Mouse (Mus musculus) midbrain, embryonic 16.5 days (tissue): ENCODE data around the gene Faap100. TPM values are rescaled to one million over a fixed set of nuclear protein-coding genes. Genes with fewer than 3 reads are reported as not detected.
A peak's percentile ranks its signal among the peaks of the same experiment; 100 is the strongest.

Source experiments
- ATAC-seq: fragments of 200-750 bp; cut with Nextera tagmentation; 2 replicates; pipeline ENCODE4 v1.8.0; 2017; ENCODE audit warnings: moderate TSS enrichment
- H3K27ac ChIP-seq: fragments of 300-500 bp; sonication (generic); 2 replicates; pipeline ENCODE4 v1.5.1; 2014; ENCODE audit warnings: mild to moderate bottlenecking, low read length, mixed read lengths
- H3K27me3 ChIP-seq: fragments of 300-500 bp; sonication (generic); 2 replicates; pipeline ENCODE4 v1.6.1; 2014; ENCODE audit warnings: low read depth, low read length, mixed read lengths; ENCODE audit not compliant: control insufficient read depth, insufficient read depth
- H3K36me3 ChIP-seq: fragments of 300-500 bp; sonication (generic); 2 replicates; pipeline ENCODE4 v1.6.1; 2014; ENCODE audit warnings: mild to moderate bottlenecking, low read length, moderate library complexity, mixed read lengths; ENCODE audit not compliant: control insufficient read depth, insufficient read depth
- H3K4me1 ChIP-seq: fragments of 300-500 bp; sonication (generic); 2 replicates; pipeline ENCODE4 v1.6.1; 2014; ENCODE audit warnings: mild to moderate bottlenecking, low read length, mixed read lengths; ENCODE audit not compliant: control insufficient read depth, insufficient read depth
- H3K4me2 ChIP-seq: fragments of 300-500 bp; sonication (generic); 2 replicates; pipeline ENCODE4 v1.6.1; 2014; ENCODE audit warnings: mild to moderate bottlenecking, low read length, mixed read lengths
- H3K4me3 ChIP-seq: fragments of 300-500 bp; sonication (generic); 2 replicates; pipeline ENCODE4 v1.5.1; 2014; ENCODE audit warnings: low read depth, mild to moderate bottlenecking, low read length, moderate library complexity, mixed read lengths
- H3K9ac ChIP-seq: fragments of 300-500 bp; sonication (generic); 2 replicates; pipeline ENCODE4 v1.6.1; 2014; ENCODE audit warnings: low read depth, low read length, mixed read lengths
- H3K9me3 ChIP-seq: fragments of 300-500 bp; sonication (generic); replicated peaks from 2 replicates; pipeline ENCODE4 v1.6.1; 2014; ENCODE audit warnings: mild to moderate bottlenecking, low read length, mixed read lengths; ENCODE audit not compliant: control insufficient read depth, poor library complexity, severe bottlenecking
- WGBS: fragments of 180-500 bp; shearing (Covaris S2); extraction: QIAGEN DNeasy Blood & Tissue Kit; methylation state at CpG from one replicate; pipeline ENCODE4 v1.1.7; 2014; 5-methylcytosine and 5-hydroxymethylcytosine counted together
- polyA plus RNA-seq: library from polyadenylated mRNA; unstranded; fragments of >200 nt; fragmentation: Nextera tagmentation; extraction: Ambion mirVana; gene quantifications from 2 replicates; pipeline ENCODE4 v1.2.1, GENCODE M21; 2015

Gene Faap100
- polyA plus RNA-seq, 1 experiment from 2014 or later = 126 TPM

DNA sequence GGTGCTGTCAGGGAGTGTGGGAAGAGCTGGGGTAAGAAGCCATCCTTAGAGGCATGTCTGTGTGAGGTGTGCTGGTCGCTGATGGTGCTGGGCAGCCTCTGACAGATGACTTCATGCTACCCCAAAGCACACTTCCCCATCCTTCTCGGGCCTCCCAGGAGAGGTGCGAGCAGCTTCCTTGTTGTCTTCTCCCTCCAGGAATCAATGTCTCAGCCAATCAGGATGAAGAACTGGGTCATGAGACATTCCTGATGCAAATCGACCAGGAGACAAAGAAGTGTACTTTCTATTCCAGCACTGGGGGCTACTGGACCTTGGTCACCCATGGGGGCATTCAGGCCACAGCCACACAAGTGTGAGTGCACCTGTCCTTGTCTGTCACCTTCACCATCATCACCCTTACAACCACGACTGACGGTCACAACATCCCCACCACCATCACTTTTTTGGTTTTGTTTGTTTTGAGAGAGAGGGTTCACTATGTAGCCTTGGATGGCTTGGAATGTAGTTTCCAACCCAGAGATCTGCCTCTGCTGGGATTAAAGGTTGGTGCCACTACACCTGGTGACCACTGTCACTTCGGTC, 12.0 kb downstream of the Faap100 start:
- H3K36me3 ChIP-seq = peaks cover 10% of the 10 kb centered on the region
- 32% methylated on average over 7 of the region's 7 CpGs for WGBS
- H3K4me2 ChIP-seq = peak overlapping the region; percentile 17; the same call in 1 of the 2 replicates
- H3K9ac ChIP-seq = no peak overlapping the region
- ATAC-seq = no peak
- peaks cover 12% of the 10 kb centered on the region for H3K4me1 ChIP-seq
- no peak overlapping the region for H3K4me3 ChIP-seq
- peak overlapping the region; percentile 54 for H3K27ac ChIP-seq
- no peaks in the 10 kb centered on the region for H3K9me3 ChIP-seq
- H3K27me3 ChIP-seq = no peaks in the 10 kb centered on the region

DNA sequence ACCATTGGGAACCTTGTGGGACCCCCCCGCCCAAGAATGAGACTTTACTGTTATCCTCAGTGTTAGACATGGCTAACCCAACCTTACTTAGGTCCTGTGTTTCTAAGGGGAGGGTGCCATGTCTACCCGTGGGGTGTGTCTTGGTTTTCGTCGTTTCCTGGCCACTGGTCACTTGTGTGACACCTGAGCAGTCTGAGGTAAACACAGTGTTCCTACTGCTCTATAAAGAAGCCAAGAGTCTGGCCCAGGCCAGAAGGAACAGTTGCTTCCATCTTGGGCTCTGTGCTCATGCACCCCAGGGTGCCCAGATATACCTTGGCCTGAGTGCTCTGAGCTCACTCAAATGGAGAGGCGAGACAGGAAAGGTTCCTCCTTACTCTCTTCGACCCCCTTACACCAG, 15.7 kb downstream of the Faap100 start:
- H3K36me3 ChIP-seq = no peaks in the 10 kb centered on the region
- H3K27me3 ChIP-seq = no peaks in the 10 kb centered on the region
- H3K27ac ChIP-seq = no peak overlapping the region
- H3K9me3 ChIP-seq = no peaks in the 10 kb centered on the region
- H3K9ac ChIP-seq = no peak overlapping the region
- peaks cover 31% of the 10 kb centered on the region for H3K4me1 ChIP-seq
- no peak for ATAC-seq
- WGBS = 89% methylated on average over 6 of the region's 6 CpGs
- H3K4me2 ChIP-seq = no peak overlapping the region
- H3K4me3 ChIP-seq = no peak overlapping the region

GRCm38 (mm10) chr11:120361295-120361694, 17.3 kb downstream of the Faap100 start, which contains the start of gene Fscn2:
Gene Fscn2, plus strand, starts transcription at chr11:120361534.
- no peak within 1 kb of the TSS for H3K4me2 ChIP-seq
- H3K27ac ChIP-seq = no peak within 1 kb of the TSS
- no peaks in the 10 kb centered on the region for H3K27me3 ChIP-seq
- H3K4me1 ChIP-seq = peaks cover 31% of the 10 kb centered on the region
- H3K9me3 ChIP-seq = no peaks in the 10 kb centered on the region
- H3K36me3 ChIP-seq = no peaks in the 10 kb centered on the region
- no peak within 1 kb of the TSS; the same call in 1 of the 2 replicates for H3K9ac ChIP-seq
- no peak within 1 kb of the TSS for H3K4me3 ChIP-seq
- no peak for ATAC-seq
- WGBS = 53% methylated on average over 10 of the region's 10 CpGs

- no peak overlapping the region for H3K4me3 ChIP-seq
- 76% methylated on average over 5 of the region's 5 CpGs for WGBS
- no peaks in the 10 kb centered on the region for H3K27me3 ChIP-seq
- H3K27ac ChIP-seq = no peak overlapping the region
- no peak for ATAC-seq
- no peak overlapping the region; the same call in 1 of the 2 replicates for H3K9ac ChIP-seq
- peaks cover 26% of the 10 kb centered on the region for H3K4me1 ChIP-seq
- no peak overlapping the region for H3K4me2 ChIP-seq
- H3K36me3 ChIP-seq = no peaks in the 10 kb centered on the region
- no peaks in the 10 kb centered on the region for H3K9me3 ChIP-seq
Observed at GRCm38 (mm10) chr11:120360755-120361154, 17.8 kb downstream of the Faap100 start.

DNA sequence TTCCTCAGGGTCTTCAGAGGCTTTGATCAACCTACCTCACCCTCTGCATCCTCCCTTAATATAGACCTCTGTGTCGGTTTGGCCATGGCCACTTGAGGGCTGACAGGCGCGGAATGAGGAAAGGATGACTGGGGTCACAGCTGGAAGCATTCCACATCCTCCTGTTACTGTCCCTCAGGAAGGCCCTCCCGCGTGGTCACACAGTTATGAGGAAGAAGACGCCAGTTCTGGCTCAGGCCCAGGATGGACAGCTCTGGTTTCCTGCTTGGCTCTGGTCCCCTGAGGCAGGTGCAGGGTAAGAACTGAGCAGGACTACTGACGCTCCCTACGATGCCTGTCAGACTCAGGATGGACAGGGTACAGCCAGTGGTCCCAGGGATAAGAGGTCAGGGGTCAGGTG, 18.5 kb downstream of the Faap100 start:
- no peak for ATAC-seq
- 61% methylated on average over 8 of the region's 8 CpGs for WGBS
- no peak overlapping the region for H3K4me2 ChIP-seq
- no peaks in the 10 kb centered on the region for H3K27me3 ChIP-seq
- H3K27ac ChIP-seq = no peak overlapping the region
- no peak overlapping the region for H3K9ac ChIP-seq
- H3K4me1 ChIP-seq = peaks cover 24% of the 10 kb centered on the region
- H3K9me3 ChIP-seq = no peaks in the 10 kb centered on the region
- no peaks in the 10 kb centered on the region for H3K36me3 ChIP-seq
- no peak overlapping the region for H3K4me3 ChIP-seq

DNA sequence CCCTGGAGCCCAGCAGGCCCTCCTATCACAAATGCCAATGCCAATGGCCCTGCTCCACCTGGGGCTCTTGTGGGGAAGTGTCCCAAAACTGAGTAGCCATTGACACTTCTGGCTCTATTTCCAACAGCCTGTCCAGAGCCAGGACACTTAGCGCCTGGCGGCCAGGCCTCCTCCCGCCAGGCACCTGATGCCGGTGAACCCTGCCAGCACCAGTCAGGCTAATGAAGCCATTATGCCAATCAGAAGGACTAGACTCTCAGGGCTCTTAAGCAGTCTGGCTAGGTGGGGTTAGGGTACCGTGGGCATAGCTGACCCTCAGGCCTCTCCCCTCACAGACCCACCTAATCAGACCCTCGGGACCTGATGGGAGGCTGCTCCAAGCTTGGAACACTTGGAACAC, 19.2 kb downstream of the Faap100 start:
- no peak for ATAC-seq
- H3K27me3 ChIP-seq = no peaks in the 10 kb centered on the region
- no peaks in the 10 kb centered on the region for H3K9me3 ChIP-seq
- H3K4me3 ChIP-seq = no peak overlapping the region
- H3K4me2 ChIP-seq = no peak overlapping the region
- 58% methylated on average over 6 of the region's 6 CpGs for WGBS
- no peaks in the 10 kb centered on the region for H3K36me3 ChIP-seq
- H3K4me1 ChIP-seq = peaks cover 24% of the 10 kb centered on the region
- H3K9ac ChIP-seq = no peak overlapping the region
- H3K27ac ChIP-seq = no peak overlapping the region

DNA sequence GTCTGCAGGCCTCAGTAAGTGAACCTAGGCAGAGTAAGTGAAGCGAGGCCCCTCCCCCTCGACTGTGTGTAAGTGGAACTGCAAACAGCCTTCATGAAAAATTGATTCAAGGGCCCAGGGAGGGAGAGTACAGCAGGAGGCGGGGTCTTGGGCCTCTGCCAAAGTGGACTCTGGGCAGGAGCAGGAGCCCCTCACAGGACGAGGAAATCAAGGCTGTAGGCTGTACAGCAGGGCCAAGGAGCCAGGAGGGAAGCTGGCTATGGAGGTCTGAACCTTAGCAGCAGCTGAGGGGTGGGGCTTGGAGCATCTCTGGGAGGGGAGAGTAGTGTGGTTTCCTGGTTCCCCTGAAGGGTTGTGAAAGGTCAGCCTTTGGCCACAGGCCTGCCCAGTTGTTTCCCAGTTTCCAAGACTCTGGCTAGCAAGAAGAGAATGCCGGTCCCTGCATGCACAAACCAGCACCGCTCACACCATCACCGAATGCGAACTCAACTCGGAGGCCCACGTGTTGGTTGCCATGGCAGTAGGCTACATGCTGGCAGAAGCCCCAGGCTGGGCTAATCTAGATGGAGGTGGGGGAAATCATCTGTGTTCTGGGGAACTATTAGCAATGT, 20.7 kb downstream of the Faap100 start:
- Histone ChIP-seq H3K27ac (peak overlapping the region; percentile 84), H3K4me2 (peak overlapping the region; percentile 18; the same call in 1 of the 2 replicates), H3K27me3 (no peaks in the 10 kb centered on the region), H3K36me3 (no peaks in the 10 kb centered on the region), H3K9me3 (no peaks in the 10 kb centered on the region), H3K4me3 (no peak overlapping the region), H3K4me1 (peaks cover 30% of the 10 kb centered on the region), H3K9ac (peak overlapping the region; percentile 18; the same call in 1 of the 2 replicates)
- ATAC-seq = peak; percentile 85
- WGBS = 8% methylated on average over 10 of the region's 10 CpGs

DNA sequence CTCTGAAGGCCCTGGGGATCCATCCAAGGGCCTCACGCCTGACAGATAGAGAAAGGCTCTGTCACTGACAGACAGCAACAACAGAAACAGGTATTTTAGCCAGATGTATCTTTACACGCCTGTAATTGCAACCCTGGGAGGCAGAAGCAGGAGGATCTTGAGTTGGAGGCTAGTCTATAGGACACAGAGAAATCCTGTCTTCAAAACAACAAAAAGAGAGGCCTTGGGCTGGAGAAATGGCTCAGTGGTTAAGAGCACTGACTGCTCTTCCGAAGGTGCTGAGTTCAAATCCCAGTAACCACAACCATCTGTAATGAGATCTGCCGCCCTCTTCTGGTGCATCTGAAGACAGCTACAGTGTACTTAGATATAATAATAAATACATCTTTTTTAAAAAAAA, 21.7 kb downstream of the Faap100 start:
- no peaks in the 10 kb centered on the region for H3K27me3 ChIP-seq
- ATAC-seq = no peak
- H3K4me3 ChIP-seq = no peak overlapping the region
- H3K9ac ChIP-seq = no peak overlapping the region
- no peak overlapping the region for H3K4me2 ChIP-seq
- no peaks in the 10 kb centered on the region for H3K9me3 ChIP-seq
- H3K27ac ChIP-seq = no peak overlapping the region
- peaks cover 34% of the 10 kb centered on the region for H3K4me1 ChIP-seq
- no peaks in the 10 kb centered on the region for H3K36me3 ChIP-seq
- 92% methylated on average over 4 of the region's 4 CpGs for WGBS

DNA sequence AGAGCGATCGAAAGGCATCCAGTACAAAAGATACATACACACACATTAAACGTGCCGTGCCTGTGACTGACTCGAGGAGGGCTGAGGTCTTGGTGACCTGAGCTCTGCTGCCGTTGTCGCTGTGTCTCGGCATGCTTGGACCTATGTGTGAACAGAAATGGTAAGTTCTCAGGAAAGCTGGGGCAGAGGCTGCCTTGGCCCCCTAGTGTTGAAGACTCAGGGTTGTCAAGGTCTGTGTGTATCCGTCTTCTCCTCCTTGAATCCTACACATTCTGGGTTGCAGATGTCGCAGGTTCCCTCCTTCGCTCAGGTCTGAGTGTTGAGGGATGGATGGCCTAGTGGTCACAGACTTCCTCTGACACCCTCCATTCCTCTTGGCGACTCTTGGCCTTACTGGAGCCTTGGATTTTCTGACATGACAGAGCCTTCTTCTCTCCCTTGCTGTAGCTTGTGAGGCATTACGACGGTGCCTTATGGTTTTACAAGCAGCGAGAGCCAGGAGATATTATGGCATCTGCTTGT, 22.2 kb downstream of the Faap100 start:
- Histone ChIP-seq H3K9ac (no peak overlapping the region), H3K27ac (no peak overlapping the region), H3K9me3 (no peaks in the 10 kb centered on the region), H3K4me2 (no peak overlapping the region), H3K27me3 (no peaks in the 10 kb centered on the region), H3K4me1 (peaks cover 35% of the 10 kb centered on the region), H3K36me3 (no peaks in the 10 kb centered on the region), H3K4me3 (no peak overlapping the region)
- WGBS = 85% methylated on average over 15 of the region's 15 CpGs
- ATAC-seq = no peak
